Mouse (Mus musculus) hindbrain, embryonic 16.5 days (tissue): ENCODE data around the gene Ddx39b. TPM values are rescaled to one million over a fixed set of nuclear protein-coding genes. Genes with fewer than 3 reads are reported as not detected.
A peak's percentile ranks its signal among the peaks of the same experiment; 100 is the strongest.

Source experiments
- ATAC-seq: fragments of 200-750 bp; cut with Nextera tagmentation; 2 replicates; pipeline ENCODE4 v1.8.0; 2017; ENCODE audit warnings: moderate TSS enrichment, moderate library complexity
- H3K27ac ChIP-seq: fragments of 300-500 bp; sonication (generic); 2 replicates; pipeline ENCODE4 v1.5.1; 2014; ENCODE audit warnings: low read depth, mild to moderate bottlenecking, control low read depth, low read length, moderate library complexity
- H3K27me3 ChIP-seq: fragments of 300-500 bp; sonication (generic); replicated peaks from 2 replicates; pipeline ENCODE4 v1.6.1; 2014; ENCODE audit warnings: low read length; ENCODE audit not compliant: control insufficient read depth, insufficient read depth
- H3K36me3 ChIP-seq: fragments of 300-500 bp; sonication (generic); 2 replicates; pipeline ENCODE4 v1.6.1; 2014; ENCODE audit warnings: mild to moderate bottlenecking, low read length, moderate library complexity, mixed read lengths; ENCODE audit not compliant: control insufficient read depth, insufficient read depth
- H3K4me1 ChIP-seq: fragments of 300-500 bp; sonication (generic); 2 replicates; pipeline ENCODE4 v1.6.1; 2014; ENCODE audit warnings: low read depth, low read length; ENCODE audit not compliant: control insufficient read depth, insufficient read depth
- H3K4me2 ChIP-seq: fragments of 300-500 bp; sonication (generic); 2 replicates; pipeline ENCODE4 v1.6.1; 2014; ENCODE audit warnings: mild to moderate bottlenecking, low read length, control low read depth, moderate library complexity
- H3K4me3 ChIP-seq: fragments of 300-500 bp; sonication (generic); 2 replicates; pipeline ENCODE4 v1.5.1; 2014; ENCODE audit warnings: mild to moderate bottlenecking, low read length, control low read depth, moderate library complexity
- H3K9ac ChIP-seq: fragments of 300-500 bp; sonication (generic); 2 replicates; pipeline ENCODE4 v1.6.1; 2014; ENCODE audit warnings: low read depth, mild to moderate bottlenecking, control low read depth, low read length, moderate library complexity
- H3K9me3 ChIP-seq: fragments of 300-500 bp; sonication (generic); 2 replicates; pipeline ENCODE4 v1.6.1; 2014; ENCODE audit warnings: mild to moderate bottlenecking, low read length, moderate library complexity; ENCODE audit not compliant: control insufficient read depth
- WGBS: fragments of 180-500 bp; shearing (Covaris S2); extraction: QIAGEN DNeasy Blood & Tissue Kit; methylation state at CpG from one replicate; pipeline ENCODE4 v1.1.7; 2014; 5-methylcytosine and 5-hydroxymethylcytosine counted together
- polyA plus RNA-seq: library from polyadenylated mRNA; unstranded; fragments of >200 nt; fragmentation: Nextera tagmentation; extraction: Ambion mirVana; gene quantifications from 2 replicates; pipeline ENCODE4 v1.2.1, GENCODE M21; 2015

Ddx39b gene
- polyA plus RNA-seq, 1 experiment from 2014 or later, result 331 TPM

- peaks cover 1% of the 10 kb centered on the region; the same call in 1 of the 2 replicates for H3K4me1 ChIP-seq
- H3K36me3 ChIP-seq, result peaks cover 2% of the 10 kb centered on the region; the same call in 1 of the 2 replicates
- 89% methylated on average over 1 of the region's 1 CpGs for WGBS
- no peak overlapping the region for H3K9ac ChIP-seq
- no peak for ATAC-seq
- no peaks in the 10 kb centered on the region for H3K9me3 ChIP-seq
- no peak overlapping the region for H3K4me2 ChIP-seq
- no peak overlapping the region for H3K27ac ChIP-seq
- H3K4me3 ChIP-seq, result no peak overlapping the region
- H3K27me3 ChIP-seq, result no peaks in the 10 kb centered on the region
Measured at GRCm38 (mm10) chr17:35267399-35268086, 26.0 kb downstream of the Ddx39b start.

GRCm38 (mm10) chr17:35269653-35270347 is 28.3 kb downstream of the Ddx39b start:
- H3K4me3 ChIP-seq, result no peak overlapping the region
- 31% methylated on average over 3 of the region's 3 CpGs for WGBS
- H3K4me1 ChIP-seq, result no peaks in the 10 kb centered on the region
- ATAC-seq, result no peak
- no peaks in the 10 kb centered on the region for H3K27me3 ChIP-seq
- no peak overlapping the region for H3K4me2 ChIP-seq
- H3K27ac ChIP-seq, result no peak overlapping the region
- no peaks in the 10 kb centered on the region for H3K9me3 ChIP-seq
- peaks cover 2% of the 10 kb centered on the region; the same call in 1 of the 2 replicates for H3K36me3 ChIP-seq
- no peak overlapping the region for H3K9ac ChIP-seq

GRCm38 (mm10) chr17:35272249-35272648 is 30.7 kb downstream of the Ddx39b start:
- WGBS, result 75% methylated on average over 3 of the region's 3 CpGs
- peaks cover 2% of the 10 kb centered on the region for H3K27me3 ChIP-seq
- no peak overlapping the region for H3K9ac ChIP-seq
- no peaks in the 10 kb centered on the region for H3K9me3 ChIP-seq
- no peak overlapping the region for H3K27ac ChIP-seq
- no peaks in the 10 kb centered on the region for H3K36me3 ChIP-seq
- no peak overlapping the region for H3K4me3 ChIP-seq
- H3K4me2 ChIP-seq, result no peak overlapping the region
- H3K4me1 ChIP-seq, result no peaks in the 10 kb centered on the region
- no peak for ATAC-seq

- 3% methylated on average over 11 of the region's 11 CpGs for WGBS
- Histone ChIP-seq H3K36me3 (no peaks in the 10 kb centered on the region), H3K4me1 (no peaks in the 10 kb centered on the region), H3K27me3 (peaks cover 2% of the 10 kb centered on the region), H3K4me2 (no peak overlapping the region), H3K27ac (no peak overlapping the region), H3K9me3 (no peaks in the 10 kb centered on the region), H3K4me3 (no peak overlapping the region), H3K9ac (no peak overlapping the region)
- peak; percentile 76 for ATAC-seq
Measured at GRCm38 (mm10) chr17:35274770-35275169, 33.2 kb downstream of the Ddx39b start.

GRCm38 (mm10) chr17:35276304-35276864 is 34.8 kb downstream of the Ddx39b start:
- 25% methylated on average over 13 of the region's 13 CpGs for WGBS
- H3K9ac ChIP-seq, result peak overlapping the region; percentile 48; the same call in 1 of the 2 replicates
- no peaks in the 10 kb centered on the region for H3K36me3 ChIP-seq
- peak overlapping the region; percentile 43 for H3K4me2 ChIP-seq
- H3K27ac ChIP-seq, result no peak overlapping the region
- no peaks in the 10 kb centered on the region for H3K4me1 ChIP-seq
- peaks cover 2% of the 10 kb centered on the region for H3K27me3 ChIP-seq
- ATAC-seq, result 0 out of 2 replicates have a peak, but pooled peaks have one; percentile 38
- no peak overlapping the region for H3K4me3 ChIP-seq
- no peaks in the 10 kb centered on the region for H3K9me3 ChIP-seq

DNA sequence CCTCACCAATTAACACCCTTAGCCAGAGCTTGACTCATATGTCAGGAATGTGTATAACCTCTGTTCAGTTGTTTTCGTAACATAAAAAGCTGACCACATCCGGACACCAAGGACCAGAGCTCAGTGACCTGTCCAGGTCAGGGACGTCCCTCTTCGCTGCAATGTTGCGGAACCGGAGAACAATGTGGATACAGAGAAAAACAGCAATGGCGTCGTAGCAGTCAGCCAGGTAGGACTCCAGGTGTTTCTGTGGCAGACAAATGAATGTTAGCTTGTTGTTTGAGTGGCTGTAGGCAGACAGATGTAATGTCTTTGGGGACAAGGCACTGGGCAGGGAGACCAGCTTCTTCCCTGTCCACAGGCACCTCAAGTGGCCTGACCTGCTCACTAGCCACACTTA is 36.5 kb downstream of the Ddx39b start:
- Histone ChIP-seq H3K27ac (no peak overlapping the region), H3K4me3 (no peak overlapping the region), H3K27me3 (peaks cover 2% of the 10 kb centered on the region), H3K9me3 (no peaks in the 10 kb centered on the region), H3K4me1 (no peaks in the 10 kb centered on the region), H3K36me3 (no peaks in the 10 kb centered on the region), H3K9ac (no peak overlapping the region), H3K4me2 (no peak overlapping the region)
- WGBS, result 89% methylated on average over 8 of the region's 8 CpGs
- no peak for ATAC-seq

DNA sequence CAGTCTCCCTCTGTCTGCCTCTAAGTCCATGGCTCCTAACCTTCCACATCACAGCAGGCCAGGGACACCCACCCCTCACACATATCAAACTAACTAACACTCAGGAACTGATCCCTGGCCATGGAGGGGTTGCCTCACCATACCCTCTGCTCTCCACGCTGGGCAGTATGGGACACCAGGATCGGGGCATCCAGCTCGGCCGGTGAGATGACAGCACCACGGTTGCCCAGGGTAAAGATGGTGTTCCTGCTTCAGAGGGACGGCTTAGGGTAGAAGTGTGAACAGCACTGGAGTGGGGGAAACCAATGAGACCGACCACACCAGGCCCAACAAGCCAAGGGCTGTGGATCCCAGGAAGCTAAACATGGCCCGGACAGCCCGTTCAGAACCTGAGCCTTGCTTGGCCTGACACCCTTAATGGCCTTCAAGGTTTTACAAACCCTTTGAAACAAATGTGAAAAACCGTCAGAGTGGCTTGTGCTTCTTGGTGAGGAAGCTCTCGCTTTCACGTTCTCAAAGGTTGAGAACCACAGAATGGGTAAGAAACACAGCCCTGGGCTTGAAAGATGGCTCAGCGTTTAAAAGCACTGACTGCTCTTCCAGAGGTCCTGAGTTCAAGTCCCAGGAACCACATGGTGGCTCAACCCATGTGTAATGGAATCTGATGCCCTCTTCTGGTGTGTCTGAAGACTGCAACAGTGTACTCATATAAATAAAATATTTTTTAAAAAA is 37.6 kb downstream of the Ddx39b start:
- no peak for ATAC-seq
- peaks cover 2% of the 10 kb centered on the region for H3K27me3 ChIP-seq
- no peaks in the 10 kb centered on the region for H3K36me3 ChIP-seq
- WGBS, result 87% methylated on average over 13 of the region's 13 CpGs
- no peak overlapping the region for H3K9ac ChIP-seq
- no peak overlapping the region for H3K27ac ChIP-seq
- H3K4me3 ChIP-seq, result no peak overlapping the region
- H3K4me2 ChIP-seq, result no peak overlapping the region
- H3K9me3 ChIP-seq, result no peaks in the 10 kb centered on the region
- no peaks in the 10 kb centered on the region for H3K4me1 ChIP-seq

DNA sequence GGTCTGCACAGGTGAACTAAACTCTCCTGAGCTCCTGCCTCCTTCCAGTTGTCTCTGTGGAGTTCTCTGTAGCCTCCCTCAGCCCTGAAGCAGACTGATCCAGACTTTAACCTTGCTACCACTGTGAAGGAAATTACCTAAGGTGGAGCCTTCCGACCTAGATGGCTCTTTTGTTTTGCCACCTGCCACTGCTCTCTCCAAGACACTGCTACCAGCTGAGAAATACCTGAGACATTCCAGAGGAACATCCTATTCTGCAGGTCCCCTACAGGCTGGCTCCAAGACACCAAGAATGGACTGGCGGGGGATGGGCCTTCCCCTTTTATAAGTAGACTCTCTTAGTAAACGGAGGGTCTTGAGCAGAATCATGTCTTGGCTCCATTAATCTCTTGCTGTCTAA is 38.7 kb downstream of the Ddx39b start:
- H3K9me3 ChIP-seq, result no peaks in the 10 kb centered on the region
- H3K27ac ChIP-seq, result no peak overlapping the region
- H3K36me3 ChIP-seq, result no peaks in the 10 kb centered on the region
- H3K4me3 ChIP-seq, result no peak overlapping the region
- H3K27me3 ChIP-seq, result peaks cover 2% of the 10 kb centered on the region
- no peak overlapping the region for H3K4me2 ChIP-seq
- no peak overlapping the region for H3K9ac ChIP-seq
- whole genome bisulfite sequencing, result 69% methylated on average over 3 of the region's 3 CpGs
- ATAC-seq, result no peak
- H3K4me1 ChIP-seq, result no peaks in the 10 kb centered on the region

DNA sequence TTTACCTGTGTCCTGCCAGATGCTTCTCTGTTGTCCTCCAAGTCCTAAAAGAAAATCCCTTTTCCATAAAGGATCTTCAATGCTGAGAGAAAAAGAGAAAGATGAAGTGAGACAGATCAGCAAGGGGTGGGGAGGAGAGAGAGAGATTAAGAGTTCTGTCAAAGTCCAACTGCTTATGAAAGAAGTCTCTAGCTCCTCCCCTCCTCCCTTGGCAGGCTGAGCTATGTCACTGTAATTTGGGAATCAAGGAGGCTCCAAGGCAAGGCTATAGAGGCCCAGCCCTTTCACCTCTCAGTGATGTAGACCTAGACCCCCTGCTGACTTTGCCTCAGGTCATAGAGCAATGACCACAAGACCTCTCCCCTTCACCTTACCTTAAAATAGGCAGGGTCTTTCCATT is 43.9 kb downstream of the Ddx39b start:
- H3K4me3 ChIP-seq, result no peak overlapping the region
- no peak overlapping the region for H3K4me2 ChIP-seq
- H3K9ac ChIP-seq, result no peak overlapping the region
- no peaks in the 10 kb centered on the region for H3K36me3 ChIP-seq
- H3K27ac ChIP-seq, result no peak overlapping the region
- no peaks in the 10 kb centered on the region for H3K4me1 ChIP-seq
- H3K27me3 ChIP-seq, result no peaks in the 10 kb centered on the region
- no peaks in the 10 kb centered on the region for H3K9me3 ChIP-seq
- ATAC-seq, result no peak
